Mouse (Mus musculus) lung, adult 18-20 months (tissue): ENCODE measurements around the gene Gm20809.
"Not testable (repeated sequence)": the region's sequence is repeated elsewhere in the genome, so short reads cannot be mapped to it uniquely, and the experiment has no call there.

Source experiments
- DNase-seq, 2 experiments: peaks; one replicate each; pipeline ENCODE4 v3.0.0; 2022; ENCODE audit warnings: mixed read lengths in 2 of 2

Gene Gm20809

DNA sequence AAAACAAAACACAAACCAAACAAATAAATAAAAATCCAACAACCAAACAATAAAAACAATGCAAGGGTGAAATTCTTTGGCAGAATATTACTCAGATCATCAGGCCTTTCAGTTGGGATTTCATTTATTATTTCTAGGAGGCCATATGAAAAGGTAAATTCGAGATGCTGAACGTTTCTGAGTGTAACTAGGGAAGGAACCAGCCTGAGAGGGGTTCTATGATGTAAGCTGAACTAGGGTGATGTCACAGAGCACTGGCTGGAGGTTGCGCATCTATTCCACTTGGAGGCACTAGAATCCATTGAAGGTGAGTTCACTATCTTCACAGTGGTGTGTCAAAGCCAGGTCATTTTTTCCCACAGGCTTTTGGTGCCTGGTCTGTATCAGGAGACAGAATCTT, at the start of gene Gm20809:
TSS of gene Gm20809 (plus strand) at position 301 of the 400 bp plus-strand sequence.
- not testable (repeated sequence) for DNase-seq
